Mouse (Mus musculus): ENCODE data around the gene Nras. TPM values are rescaled to one million over a fixed set of nuclear protein-coding genes. Genes with fewer than 3 reads are reported as not detected.

Gene Nras
- total RNA-seq, 1 experiment, result 113 TPM

- no peak for TF ChIP-seq CHD2 (IDR thresholded peaks at IDR 0.05; ENCODE audit: low read depth, low read length)
- TF ChIP-seq MAFK (IDR thresholded peaks at IDR 0.05; ENCODE audit: insufficient read depth, low read depth, low read length), result no peak
- no peak for TF ChIP-seq ZNF384 (IDR thresholded peaks at IDR 0.05; ENCODE audit: low read depth, low read length)
- Histone ChIP-seq H3K4me1 (ENCODE audit: control insufficient read depth in 2 of 2, insufficient read depth in 2 of 2, low read length in 2 of 2, poor library complexity in 1 of 2) (peaks cover 0 to 3% of the 10 kb centered on the region in 2 experiments; a peak in 1 of 4 replicates), H3K9me3 (ENCODE audit: control insufficient read depth, insufficient read depth, low read depth, low read length) (no peaks in the 10 kb centered on the region), H3K36me3 (ENCODE audit: control insufficient read depth, insufficient read depth, low read length, poor library complexity, severe bottlenecking) (no peaks in the 10 kb centered on the region), H3K4me3 (ENCODE audit: insufficient read depth in 1 of 2, low read depth in 1 of 2, low read length in 2 of 2, poor library complexity in 1 of 2, severe bottlenecking in 1 of 2) (peak overlapping the region; percentile 5 to 21; a peak in 1 of 4 replicates), H3K27ac (ENCODE audit: insufficient read depth, low read depth, low read length, poor library complexity, severe bottlenecking) (no peak overlapping the region), H3K9ac (ENCODE audit: insufficient read depth, low read depth, low read length, poor library complexity, severe bottlenecking) (peak overlapping the region; percentile 28; the same call in 1 of the 2 replicates)
- DNase-seq (ENCODE audit: low read depth, low spot score), result peak; percentile 56
- in situ Hi-C loops (cut with MboI; ENCODE audit: low sequenced_read_pairs in 2 of 2, unreplicated experiment in 2 of 2), result no loop called here
These were observed 40.6 kb downstream of the Nras start for GRCm38 (mm10) chr3:103098662-103099061.

- H3K4me3 ChIP-seq (ENCODE audit: insufficient read depth in 1 of 2, low read depth in 1 of 2, low read length in 2 of 2, poor library complexity in 1 of 2, severe bottlenecking in 1 of 2), result no peak overlapping the region
- in situ Hi-C loops (cut with MboI; ENCODE audit: low sequenced_read_pairs in 2 of 2, unreplicated experiment in 2 of 2), result no loop called here
- no peak overlapping the region for H3K27ac ChIP-seq (ENCODE audit: insufficient read depth, low read depth, low read length, poor library complexity, severe bottlenecking)
- H3K36me3 ChIP-seq (ENCODE audit: control insufficient read depth, insufficient read depth, low read length, poor library complexity, severe bottlenecking), result no peaks in the 10 kb centered on the region
- H3K9me3 ChIP-seq (ENCODE audit: control insufficient read depth, insufficient read depth, low read depth, low read length), result no peaks in the 10 kb centered on the region
- peaks cover 0 to 3% of the 10 kb centered on the region in 2 experiments; a peak in 1 of 4 replicates for H3K4me1 ChIP-seq (ENCODE audit: control insufficient read depth in 2 of 2, insufficient read depth in 2 of 2, low read length in 2 of 2, poor library complexity in 1 of 2)
- no peak for TF ChIP-seq HCFC1 (IDR thresholded peaks at IDR 0.05; ENCODE audit: borderline replicate concordance, insufficient read depth, low read length)
- H3K9ac ChIP-seq (ENCODE audit: insufficient read depth, low read depth, low read length, poor library complexity, severe bottlenecking), result no peak overlapping the region
- DNase-seq (ENCODE audit: low read depth, low spot score), result no peak
These were observed 41.6 kb downstream of the Nras start for GRCm38 (mm10) chr3:103099667-103100066.

- H3K4me3 ChIP-seq (ENCODE audit: insufficient read depth in 1 of 2, low read depth in 1 of 2, low read length in 2 of 2, poor library complexity in 1 of 2, severe bottlenecking in 1 of 2), result no peak overlapping the region
- TF ChIP-seq CHD2 (IDR thresholded peaks at IDR 0.05; ENCODE audit: low read depth, low read length), result no peak
- TF ChIP-seq ZC3H11A (IDR thresholded peaks at IDR 0.05; ENCODE audit: borderline replicate concordance, low read depth, low read length), result no peak
- no peak for TF ChIP-seq HCFC1 (IDR thresholded peaks at IDR 0.05; ENCODE audit: borderline replicate concordance, insufficient read depth, low read length)
- no peak for TF ChIP-seq MAFK (IDR thresholded peaks at IDR 0.05; ENCODE audit: insufficient read depth, low read depth, low read length)
- no peak for TF ChIP-seq ZNF384 (IDR thresholded peaks at IDR 0.05; ENCODE audit: low read depth, low read length)
- H3K27ac ChIP-seq (ENCODE audit: insufficient read depth, low read depth, low read length, poor library complexity, severe bottlenecking), result no peak overlapping the region
- no peaks in the 10 kb centered on the region for H3K9me3 ChIP-seq (ENCODE audit: control insufficient read depth, insufficient read depth, low read depth, low read length)
- H3K9ac ChIP-seq (ENCODE audit: insufficient read depth, low read depth, low read length, poor library complexity, severe bottlenecking), result no peak overlapping the region
- H3K4me1 ChIP-seq (ENCODE audit: control insufficient read depth in 2 of 2, insufficient read depth in 2 of 2, low read length in 2 of 2, poor library complexity in 1 of 2), result peaks cover 0 to 3% of the 10 kb centered on the region in 2 experiments; a peak in 1 of 4 replicates
- DNase-seq (ENCODE audit: low read depth, low spot score), result no peak
- no peaks in the 10 kb centered on the region for H3K36me3 ChIP-seq (ENCODE audit: control insufficient read depth, insufficient read depth, low read length, poor library complexity, severe bottlenecking)
- in situ Hi-C loops (cut with MboI; ENCODE audit: low sequenced_read_pairs in 2 of 2, unreplicated experiment in 2 of 2), result no loop called here
These were observed 42.6 kb downstream of the Nras start for GRCm38 (mm10) chr3:103100735-103101134.

GRCm38 (mm10) chr3:103101194-103101593, 43.1 kb downstream of the Nras start:
- Histone ChIP-seq H3K9ac (ENCODE audit: insufficient read depth, low read depth, low read length, poor library complexity, severe bottlenecking) (no peak overlapping the region), H3K4me3 (ENCODE audit: insufficient read depth in 1 of 2, low read depth in 1 of 2, low read length in 2 of 2, poor library complexity in 1 of 2, severe bottlenecking in 1 of 2) (no peak overlapping the region), H3K27ac (ENCODE audit: insufficient read depth, low read depth, low read length, poor library complexity, severe bottlenecking) (no peak overlapping the region), H3K9me3 (ENCODE audit: control insufficient read depth, insufficient read depth, low read depth, low read length) (no peaks in the 10 kb centered on the region), H3K4me1 (ENCODE audit: control insufficient read depth in 2 of 2, insufficient read depth in 2 of 2, low read length in 2 of 2, poor library complexity in 1 of 2) (peaks cover 0 to 3% of the 10 kb centered on the region in 2 experiments; a peak in 2 of 4 replicates), H3K36me3 (ENCODE audit: control insufficient read depth, insufficient read depth, low read length, poor library complexity, severe bottlenecking) (no peaks in the 10 kb centered on the region)
- TF ChIP-seq MAFK (IDR thresholded peaks at IDR 0.05; ENCODE audit: insufficient read depth, low read depth, low read length), result no peak
- TF ChIP-seq HCFC1 (IDR thresholded peaks at IDR 0.05; ENCODE audit: borderline replicate concordance, insufficient read depth, low read length), result no peak
- no peak for TF ChIP-seq ZC3H11A (IDR thresholded peaks at IDR 0.05; ENCODE audit: borderline replicate concordance, low read depth, low read length)
- TF ChIP-seq ZNF384 (IDR thresholded peaks at IDR 0.05; ENCODE audit: low read depth, low read length), result no peak
- in situ Hi-C loops (cut with MboI; ENCODE audit: low sequenced_read_pairs in 2 of 2, unreplicated experiment in 2 of 2), result no loop called here
- no peak for DNase-seq (ENCODE audit: low read depth, low spot score)

GRCm38 (mm10) chr3:103101909-103102308, 43.8 kb downstream of the Nras start:
- Histone ChIP-seq H3K9ac (ENCODE audit: insufficient read depth, low read depth, low read length, poor library complexity, severe bottlenecking) (peak overlapping the region; percentile 65), H3K4me1 (ENCODE audit: control insufficient read depth in 2 of 2, insufficient read depth in 2 of 2, low read length in 2 of 2, poor library complexity in 1 of 2) (peaks cover 2 to 3% of the 10 kb centered on the region in 2 experiments; a peak in 3 of 4 replicates), H3K27ac (ENCODE audit: insufficient read depth, low read depth, low read length, poor library complexity, severe bottlenecking) (no peak overlapping the region), H3K36me3 (ENCODE audit: control insufficient read depth, insufficient read depth, low read length, poor library complexity, severe bottlenecking) (no peaks in the 10 kb centered on the region), H3K9me3 (ENCODE audit: control insufficient read depth, insufficient read depth, low read depth, low read length) (no peaks in the 10 kb centered on the region), H3K4me3 (ENCODE audit: insufficient read depth in 1 of 2, low read depth in 1 of 2, low read length in 2 of 2, poor library complexity in 1 of 2, severe bottlenecking in 1 of 2) (peak overlapping the region; percentile 92 to 94)
- TF ChIP-seq CHD2 (IDR thresholded peaks at IDR 0.05; ENCODE audit: low read depth, low read length) (no peak), MAFK (IDR thresholded peaks at IDR 0.05; ENCODE audit: insufficient read depth, low read depth, low read length) (no peak), ZC3H11A (IDR thresholded peaks at IDR 0.05; ENCODE audit: borderline replicate concordance, low read depth, low read length) (no peak), HCFC1 (IDR thresholded peaks at IDR 0.05; ENCODE audit: borderline replicate concordance, insufficient read depth, low read length) (no peak), ZNF384 (IDR thresholded peaks at IDR 0.05; ENCODE audit: low read depth, low read length) (no peak)
- DNase-seq (ENCODE audit: low read depth, low spot score), result no peak
- in situ Hi-C loops (cut with MboI; ENCODE audit: low sequenced_read_pairs in 2 of 2, unreplicated experiment in 2 of 2), result no loop called here
